Mouse (Mus musculus): ENCODE measurements around the gene Gm20708. TPM values are rescaled to one million over a fixed set of nuclear protein-coding genes. Genes with fewer than 3 reads are reported as not detected.
"Not testable (repeated sequence)": the region's sequence is repeated elsewhere in the genome, so short reads cannot be mapped to it uniquely, and the experiment has no call there.

Gene Gm20708
- polyA plus RNA-seq, 1 experiment from 2014 or later: 0.50 TPM

GRCm38 (mm10) chr11:117782705-117783034 is 26.8 kb upstream of the Gm20708 start:
- H3K4me1 ChIP-seq: peaks cover 54% of the 10 kb centered on the region
- H3K9me3 ChIP-seq: no peaks in the 10 kb centered on the region
- WGBS: 61% methylated on average over 9 of the region's 9 CpGs
- ATAC-seq (ENCODE audit: insufficient number of reproducible peaks, low FRiP score, low TSS enrichment, low read depth): no peak
- peak overlapping the region; percentile 58 for H3K4me2 ChIP-seq
- peaks cover 5% of the 10 kb centered on the region for H3K36me3 ChIP-seq
- peak overlapping the region; percentile 51; the same call in 1 of the 2 replicates for H3K27ac ChIP-seq
- H3K9ac ChIP-seq: no peak overlapping the region
- peaks cover 10% of the 10 kb centered on the region; the same call in 1 of the 2 replicates for H3K27me3 ChIP-seq
- H3K4me3 ChIP-seq: peak overlapping the region; percentile 29

- peak overlapping the region; percentile 29 for H3K4me3 ChIP-seq
- WGBS: 7% methylated on average over 31 of the region's 31 CpGs
- no peak overlapping the region; the same call in 1 of the 2 replicates for H3K9ac ChIP-seq
- peak overlapping the region; percentile 51; the same call in 1 of the 2 replicates for H3K27ac ChIP-seq
- H3K27me3 ChIP-seq: peaks cover 10% of the 10 kb centered on the region; the same call in 1 of the 2 replicates
- ATAC-seq (ENCODE audit: insufficient number of reproducible peaks, low FRiP score, low TSS enrichment, low read depth): no peak
- peaks cover 51% of the 10 kb centered on the region for H3K4me1 ChIP-seq
- H3K4me2 ChIP-seq: peak overlapping the region; percentile 58
- peaks cover under 1% of the 10 kb centered on the region; the same call in 1 of the 2 replicates for H3K36me3 ChIP-seq
- no peaks in the 10 kb centered on the region for H3K9me3 ChIP-seq
These were observed 26.4 kb upstream of the Gm20708 start for GRCm38 (mm10) chr11:117783089-117783488.

- ATAC-seq (ENCODE audit: insufficient number of reproducible peaks, low FRiP score, low TSS enrichment, low read depth): no peak
- no peak overlapping the region for H3K27ac ChIP-seq
These were observed 25.7 kb upstream of the Gm20708 start for GRCm38 (mm10) chr11:117783683-117784309.

GRCm38 (mm10) chr11:117786294-117786693 is 23.2 kb upstream of the Gm20708 start:
- ATAC-seq (ENCODE audit: insufficient number of reproducible peaks, low FRiP score, low TSS enrichment, low read depth): no peak
- Histone ChIP-seq H3K27me3 (peaks cover 12% of the 10 kb centered on the region; the same call in 1 of the 2 replicates), H3K4me2 (no peak overlapping the region), H3K9ac (no peak overlapping the region), H3K27ac (no peak overlapping the region), H3K9me3 (no peaks in the 10 kb centered on the region), H3K36me3 (no peaks in the 10 kb centered on the region), H3K4me1 (peaks cover 32% of the 10 kb centered on the region), H3K4me3 (no peak overlapping the region)
- 15% methylated on average over 10 of the region's 10 CpGs for WGBS

More at GRCm38 (mm10) chr11:117783683-117784309, 25.7 kb upstream of the Gm20708 start:
- peaks cover 10% of the 10 kb centered on the region; the same call in 1 of the 2 replicates for H3K27me3 ChIP-seq
- no peaks in the 10 kb centered on the region for H3K36me3 ChIP-seq
- whole genome bisulfite sequencing: 45% methylated on average over 10 of the region's 10 CpGs
- H3K4me3 ChIP-seq: peak overlapping the region; percentile 29; the same call in 1 of the 2 replicates
- no peak overlapping the region for H3K9ac ChIP-seq
- peak overlapping the region; percentile 58; the same call in 1 of the 2 replicates for H3K4me2 ChIP-seq
- no peaks in the 10 kb centered on the region for H3K9me3 ChIP-seq
- peaks cover 45% of the 10 kb centered on the region for H3K4me1 ChIP-seq

GRCm38 (mm10) chr11:117788481-117788880 is 21.0 kb upstream of the Gm20708 start:
- 79% methylated on average over 7 of the region's 7 CpGs for WGBS
- not testable (repeated sequence) for H3K36me3 ChIP-seq; H3K9ac ChIP-seq; ATAC-seq (ENCODE audit: insufficient number of reproducible peaks, low FRiP score, low TSS enrichment, low read depth); H3K4me3 ChIP-seq; H3K4me2 ChIP-seq; H3K27ac ChIP-seq; H3K9me3 ChIP-seq; H3K27me3 ChIP-seq
- peaks cover 26% of the 10 kb centered on the region for H3K4me1 ChIP-seq

- 0 out of 2 replicates have a peak, but pooled peaks cover 3% of the 10 kb centered on the region for H3K27me3 ChIP-seq
- H3K4me1 ChIP-seq: peaks cover 24% of the 10 kb centered on the region
- H3K27ac ChIP-seq: no peak overlapping the region
- H3K9ac ChIP-seq: no peak overlapping the region
- peak overlapping the region; percentile 44 for H3K4me2 ChIP-seq
- peak; percentile 21; the same call in 1 of the 2 replicates for ATAC-seq (ENCODE audit: insufficient number of reproducible peaks, low FRiP score, low TSS enrichment, low read depth)
- peak overlapping the region; percentile 19 for H3K4me3 ChIP-seq
- WGBS: 4% methylated on average over 14 of the region's 14 CpGs
- H3K36me3 ChIP-seq: no peaks in the 10 kb centered on the region
- no peaks in the 10 kb centered on the region for H3K9me3 ChIP-seq
These were observed 19.2 kb upstream of the Gm20708 start for GRCm38 (mm10) chr11:117790286-117790685.

GRCm38 (mm10) chr11:117790703-117791440 is 18.6 kb upstream of the Gm20708 start:
- Histone ChIP-seq H3K4me2 (peak overlapping the region; percentile 44), H3K4me1 (peaks cover 24% of the 10 kb centered on the region), H3K27ac (no peak overlapping the region), H3K9me3 (no peaks in the 10 kb centered on the region), H3K27me3 (0 out of 2 replicates have a peak, but pooled peaks cover 3% of the 10 kb centered on the region), H3K4me3 (peak overlapping the region; percentile 19), H3K9ac (no peak overlapping the region), H3K36me3 (no peaks in the 10 kb centered on the region)
- WGBS: 30% methylated on average over 23 of the region's 23 CpGs
- ATAC-seq (ENCODE audit: insufficient number of reproducible peaks, low FRiP score, low TSS enrichment, low read depth): 0 out of 2 replicates have a peak, but pooled peaks have one; percentile 26

- ATAC-seq (ENCODE audit: insufficient number of reproducible peaks, low FRiP score, low TSS enrichment, low read depth): no peak
- no peaks in the 10 kb centered on the region for H3K36me3 ChIP-seq
- WGBS: 88% methylated on average over 9 of the region's 9 CpGs
- peaks cover 24% of the 10 kb centered on the region for H3K4me1 ChIP-seq
- no peak overlapping the region for H3K9ac ChIP-seq
- H3K4me3 ChIP-seq: no peak overlapping the region
- H3K9me3 ChIP-seq: no peaks in the 10 kb centered on the region
- H3K27ac ChIP-seq: no peak overlapping the region
- H3K27me3 ChIP-seq: 0 out of 2 replicates have a peak, but pooled peaks cover 3% of the 10 kb centered on the region
- H3K4me2 ChIP-seq: no peak overlapping the region
These were observed 18.1 kb upstream of the Gm20708 start for GRCm38 (mm10) chr11:117791441-117791761.

GRCm38 (mm10) chr11:117792281-117792888 is 17.1 kb upstream of the Gm20708 start:
- peak overlapping the region; percentile 44 for H3K4me2 ChIP-seq
- no peak for ATAC-seq (ENCODE audit: insufficient number of reproducible peaks, low FRiP score, low TSS enrichment, low read depth)
- no peaks in the 10 kb centered on the region for H3K9me3 ChIP-seq
- H3K27me3 ChIP-seq: 0 out of 2 replicates have a peak, but pooled peaks cover 3% of the 10 kb centered on the region
- H3K9ac ChIP-seq: no peak overlapping the region
- WGBS: 6% methylated on average over 22 of the region's 22 CpGs
- H3K4me1 ChIP-seq: peaks cover 24% of the 10 kb centered on the region
- H3K27ac ChIP-seq: no peak overlapping the region
- peak overlapping the region; percentile 8; the same call in 1 of the 2 replicates for H3K4me3 ChIP-seq
- H3K36me3 ChIP-seq: no peaks in the 10 kb centered on the region

- Histone ChIP-seq H3K4me2 (no peak overlapping the region), H3K4me3 (no peak overlapping the region), H3K4me1 (peaks cover 30% of the 10 kb centered on the region), H3K9ac (no peak overlapping the region), H3K36me3 (no peaks in the 10 kb centered on the region), H3K27ac (no peak overlapping the region), H3K9me3 (no peaks in the 10 kb centered on the region), H3K27me3 (0 out of 2 replicates have a peak, but pooled peaks cover 3% of the 10 kb centered on the region)
- WGBS: 28% methylated on average over 4 of the region's 4 CpGs
- no peak for ATAC-seq (ENCODE audit: insufficient number of reproducible peaks, low FRiP score, low TSS enrichment, low read depth)
These were observed 15.4 kb upstream of the Gm20708 start for GRCm38 (mm10) chr11:117794035-117794551.

- H3K9me3 ChIP-seq: no peaks in the 10 kb centered on the region
- H3K36me3 ChIP-seq: no peaks in the 10 kb centered on the region
- no peak overlapping the region for H3K27ac ChIP-seq
- H3K4me1 ChIP-seq: peaks cover 17% of the 10 kb centered on the region
- no peak overlapping the region for H3K4me3 ChIP-seq
- no peak for ATAC-seq (ENCODE audit: insufficient number of reproducible peaks, low FRiP score, low TSS enrichment, low read depth)
- H3K9ac ChIP-seq: no peak overlapping the region
- H3K27me3 ChIP-seq: no peaks in the 10 kb centered on the region
- WGBS: 50% methylated on average over 5 of the region's 5 CpGs
- no peak overlapping the region for H3K4me2 ChIP-seq
These were observed 12.5 kb upstream of the Gm20708 start for GRCm38 (mm10) chr11:117796954-117797353.

Data from limb, embryonic 15.5 days (tissue).